Mouse (Mus musculus): Measurements from ENCODE around the gene Wwc2.

DNA sequence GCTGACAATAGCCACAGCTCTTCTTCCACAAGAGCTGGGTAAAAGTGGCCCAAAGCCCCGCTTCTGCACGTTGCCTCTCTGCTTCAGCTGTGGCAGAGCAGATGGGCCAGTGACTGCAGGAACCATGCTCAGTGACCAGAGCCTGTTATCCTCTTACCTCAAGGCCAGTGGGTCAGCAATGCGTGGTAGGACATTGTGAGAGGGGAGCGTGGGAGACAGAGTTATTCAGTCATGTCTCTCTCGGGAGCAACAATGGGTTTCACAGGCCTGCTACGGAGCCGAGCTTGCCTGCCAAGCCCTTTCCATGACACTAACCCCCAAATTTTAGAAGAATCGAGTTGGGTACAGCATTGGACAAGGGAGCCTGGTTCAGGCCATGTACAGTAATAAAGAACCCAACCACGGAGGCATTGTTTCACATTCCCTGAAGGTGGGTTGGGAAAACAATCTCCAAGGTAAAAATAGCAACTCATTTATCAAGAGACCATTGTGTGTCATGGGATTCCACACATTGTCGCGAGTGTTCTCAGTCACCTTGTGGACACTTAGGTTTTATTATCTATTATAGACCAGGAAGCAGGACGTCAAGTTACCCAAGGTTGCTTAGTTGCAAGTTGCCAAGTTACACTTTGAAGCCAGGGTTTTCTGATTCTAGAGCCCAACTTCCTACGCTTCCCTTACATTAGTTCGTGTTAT lies 180.6 kb downstream of the Wwc2 start:
- TF ChIP-seq GATA1 (IDR thresholded peaks at IDR 0.05; ENCODE audit: borderline replicate concordance, low read length) (no peak), FLI1 (IDR thresholded peaks at IDR 0.05; ENCODE audit: low read length) (no peak)
